Mouse (Mus musculus): ENCODE data around the gene Fbxw13. TPM values are rescaled to one million over a fixed set of nuclear protein-coding genes. Genes with fewer than 3 reads are reported as not detected.

The Fbxw13 gene
- under 1 TPM in 1 of 2 experiments, not detected in 1; 0.59 TPM for total RNA-seq (2023)

DNA sequence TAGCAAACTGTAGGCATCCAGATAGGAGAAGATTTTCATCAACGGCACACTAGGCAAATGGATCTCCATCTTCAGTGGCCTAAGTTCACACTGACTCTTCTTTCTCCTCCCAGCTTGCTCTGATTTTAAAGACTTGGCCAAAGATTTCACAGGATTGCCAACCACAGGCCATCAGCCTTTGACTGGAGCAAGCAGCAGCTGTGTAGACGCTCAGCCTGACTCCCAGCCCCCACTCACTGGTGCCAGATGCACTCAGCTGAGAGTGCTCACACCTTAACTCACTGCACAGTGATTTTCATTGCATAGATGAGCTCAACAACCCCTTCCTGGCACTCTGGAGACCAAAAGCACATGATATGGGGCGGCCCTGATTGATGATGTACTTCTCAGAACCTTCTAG, at the start of gene Fbxw13:
Gene Fbxw13 (minus strand): TSS at position 101 of the 400 bp plus-strand sequence.

DNA sequence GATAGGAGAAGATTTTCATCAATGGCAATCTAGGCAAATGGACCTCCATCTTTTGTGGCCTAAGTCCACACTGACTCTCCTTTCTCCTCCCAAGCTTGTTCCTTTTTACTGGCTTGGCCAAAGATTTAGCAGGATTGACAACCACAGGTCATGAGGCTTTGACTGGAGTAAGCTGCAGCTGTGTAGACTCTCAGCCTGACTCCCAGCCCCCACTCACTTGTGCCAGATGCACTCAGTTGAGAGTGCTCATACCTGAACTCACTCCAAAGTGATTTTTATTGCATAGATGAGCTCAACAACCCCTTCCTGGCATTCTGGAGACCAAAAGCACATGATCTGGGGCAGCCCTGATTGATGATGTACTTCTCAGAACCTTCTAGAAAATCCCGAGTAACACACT, 38.9 kb upstream of the Fbxw13 start, which contains the start of gene Fbxw20:
Gene Fbxw20 (minus strand): TSS at position 101 of the 400 bp plus-strand sequence.

DNA sequence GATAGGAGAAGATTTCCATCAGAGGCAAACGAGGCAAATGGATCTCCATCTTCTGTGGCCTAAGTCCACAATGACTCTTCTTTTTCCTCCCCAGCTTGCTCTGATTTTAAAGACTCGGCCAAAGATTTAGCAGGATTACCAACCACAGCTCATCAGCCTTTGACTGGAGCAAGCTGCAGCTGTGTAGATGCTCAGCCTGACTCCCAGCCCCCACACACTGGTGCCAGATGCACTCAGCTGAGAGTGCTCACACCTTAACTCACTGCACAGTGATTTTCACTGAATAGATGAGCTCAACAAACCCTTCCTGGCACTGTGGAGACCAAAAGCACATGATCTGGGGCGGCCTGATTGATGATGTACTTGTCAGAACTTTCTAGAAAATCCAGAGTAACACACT, 33.8 kb downstream of the Fbxw13 start, which contains the start of gene Fbxw21:
Gene Fbxw21 (minus strand): TSS at position 101 of the 400 bp plus-strand sequence.

Other genes with a start within 250 kb of the Fbxw13 start
- 1 to 10 TPM; 4.0 to 6.9 TPM for gene Col7a1, start 242.4 kb downstream of the Fbxw13 start, total RNA-seq (2023)
- gene Ucn2, start 210.0 kb downstream of the Fbxw13 start, total RNA-seq (2023) = under 1 TPM in 1 of 2 experiments, not detected in 1; 0.83 TPM
- 10 to 100 TPM; 32.6 to 47.0 TPM for gene Pfkfb4, start 204.2 kb downstream of the Fbxw13 start, total RNA-seq (2023)
- gene Shisa5, start 157.4 kb downstream of the Fbxw13 start, total RNA-seq (2023) = 1,000 to 10,000 TPM; 2,072 to 2,196 TPM
- gene Trex1, start 136.2 kb downstream of the Fbxw13 start, total RNA-seq (2023) = 10 to 100 TPM; 15.0 to 19.4 TPM
- gene Atrip, start 121.9 kb downstream of the Fbxw13 start, total RNA-seq (2023) = 10 to 100 TPM; 45.5 to 47.0 TPM
- gene Ccdc51, start 113.5 kb downstream of the Fbxw13 start, total RNA-seq (2023) = 10 to 100 TPM in 1 of 2 experiments, 1 to 10 TPM in 1; 9.9 to 12.6 TPM
- 100 to 1,000 TPM; 297 to 318 TPM for gene Tma7, start 113.4 kb downstream of the Fbxw13 start, total RNA-seq (2023)
- 1 to 10 TPM in 1 of 2 experiments, under 1 TPM in 1; 0.27 to 1.5 TPM for gene Plxnb1, start 100.6 kb downstream of the Fbxw13 start, total RNA-seq (2023)
- gene Fbxw21, start 33.9 kb downstream of the Fbxw13 start, total RNA-seq (2023) = not detected
- gene Fbxw20, start 38.8 kb upstream of the Fbxw13 start, total RNA-seq (2023) = not detected
- gene Fbxw14, start 91.7 kb upstream of the Fbxw13 start, total RNA-seq (2023) = not detected
- gene Fbxw28, start 143.7 kb upstream of the Fbxw13 start, total RNA-seq (2023) = not detected
- not detected for gene Fbxw22, start 208.3 kb upstream of the Fbxw13 start, total RNA-seq (2023)